Mouse (Mus musculus) limb, embryonic 14.5 days (tissue): ENCODE results near the gene Gm49388. TPM values are rescaled to one million over a fixed set of nuclear protein-coding genes. Genes with fewer than 3 reads are reported as not detected.

ENCODE experiments used
- ATAC-seq: fragments of 200-750 bp; cut with Nextera tagmentation; 2 replicates; pipeline ENCODE4 v1.8.0; 2017; ENCODE audit warnings: low read depth, moderate number of reproducible peaks, moderate TSS enrichment; ENCODE audit not compliant: low FRiP score
- DNase-seq: peaks from one replicate; pipeline ENCODE4 v3.0.0-alpha.2; 2015; ENCODE audit warnings: low spot score
- H3K27ac ChIP-seq: fragments of 300-500 bp; sonication (generic); replicated peaks from 2 replicates; pipeline ENCODE4 v1.5.1; 2014; ENCODE audit warnings: low read depth, mild to moderate bottlenecking, low read length, moderate library complexity, mixed read lengths
- H3K27me3 ChIP-seq: fragments of 300-500 bp; sonication (generic); 2 replicates; pipeline ENCODE4 v1.6.1; 2014; ENCODE audit warnings: low read length, mixed read lengths; ENCODE audit not compliant: control insufficient read depth, insufficient read depth
- H3K36me3 ChIP-seq: fragments of 300-500 bp; sonication (generic); 2 replicates; pipeline ENCODE4 v1.6.1; 2014; ENCODE audit warnings: mild to moderate bottlenecking, low read length, moderate library complexity, mixed read lengths; ENCODE audit not compliant: control insufficient read depth, insufficient read depth
- H3K4me1 ChIP-seq: fragments of 300-500 bp; sonication (generic); 2 replicates; pipeline ENCODE4 v1.6.1; 2014; ENCODE audit warnings: antibody characterized with exemption, low read length, mixed read lengths; ENCODE audit not compliant: control insufficient read depth, insufficient read depth
- H3K4me2 ChIP-seq: fragments of 300-500 bp; sonication (generic); replicated peaks from 2 replicates; pipeline ENCODE4 v1.6.1; 2014; ENCODE audit warnings: low read depth, mild to moderate bottlenecking, low read length, moderate library complexity; ENCODE audit not compliant: severe bottlenecking
- H3K4me3 ChIP-seq: fragments of 300-500 bp; sonication (generic); replicated peaks from 2 replicates; pipeline ENCODE4 v1.5.1; 2014; ENCODE audit warnings: low read length
- H3K9ac ChIP-seq: fragments of 300-500 bp; sonication (generic); 2 replicates; pipeline ENCODE4 v1.6.1; 2014; ENCODE audit warnings: mild to moderate bottlenecking, low read depth, low read length, moderate library complexity; ENCODE audit not compliant: severe bottlenecking
- H3K9me3 ChIP-seq: fragments of 300-500 bp; sonication (generic); 2 replicates; pipeline ENCODE4 v1.6.1; 2016; ENCODE audit warnings: low read length; ENCODE audit not compliant: control insufficient read depth
- POLR2A ChIP-seq: fragments of 200-500 bp; IDR thresholded peaks from 2 replicates; pipeline ENCODE4 v1.8.0; 2012; ENCODE audit warnings: inconsistent platforms, mild to moderate bottlenecking, moderate library complexity, borderline replicate concordance; ENCODE audit not compliant: insufficient read depth, insufficient read length; ENCODE audit errors: extremely low read depth
- WGBS: fragments of 180-500 bp; shearing (Covaris S2); extraction: QIAGEN DNeasy Blood & Tissue Kit; methylation state at CpG from one replicate; pipeline ENCODE4 v1.1.7; 2014; 5-methylcytosine and 5-hydroxymethylcytosine counted together
- polyA plus RNA-seq, 2 experiments: library from polyadenylated mRNA; depleted of rRNA in 1 of 2; stranded (reverse) in 1 of 2; unstranded in 1 of 2; fragments of >200 nt; fragmentation: Nextera tagmentation in 1 of 2; extraction: Ambion mirVana in 1 of 2; gene quantifications; 2 replicates each; pipeline versions ENCODE4 v1.2.1 to v1.2.3; 2012 to 2014

The Gm49388 gene
- polyA plus RNA-seq, 2 experiments = 0.44 TPM; not detected in 1

DNA sequence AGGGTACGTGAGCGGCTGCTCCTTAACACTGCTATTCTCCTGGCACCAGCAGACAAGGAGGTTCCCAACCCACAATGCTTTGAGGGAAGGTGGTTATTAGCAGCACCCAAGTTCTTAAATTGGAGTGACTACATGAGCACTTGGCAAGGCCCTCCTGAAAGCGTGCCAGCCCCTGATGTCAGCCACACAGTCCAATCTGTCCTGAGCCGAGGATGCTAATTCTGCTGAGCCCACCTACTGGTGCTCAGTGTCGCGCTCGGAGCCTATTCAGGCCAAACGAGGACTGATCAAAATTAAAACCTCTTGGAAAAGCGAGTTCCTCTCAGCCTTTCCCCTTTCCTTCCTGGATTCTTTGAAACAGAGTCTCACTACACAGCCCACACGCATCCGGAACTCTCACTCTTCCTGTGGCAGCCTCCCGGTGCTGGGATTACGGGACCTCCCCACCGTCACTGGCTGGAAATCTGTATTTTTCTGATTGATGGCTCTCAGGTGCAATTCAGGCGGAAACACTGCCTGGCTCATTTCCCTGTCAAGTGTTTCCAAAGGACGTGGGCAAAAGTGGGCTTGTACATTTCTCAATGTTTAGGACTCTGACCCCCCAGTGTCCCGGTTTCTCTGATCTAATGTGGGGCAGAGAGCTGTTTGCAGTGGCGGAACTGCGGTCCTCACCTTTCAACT is 29.0 kb downstream of the Gm49388 start:
- no peak overlapping the region for H3K27ac ChIP-seq
- no peak for ATAC-seq
- no peak for TF ChIP-seq POLR2A
- 78% methylated on average over 19 of the region's 19 CpGs for WGBS
- peaks cover 45% of the 10 kb centered on the region for H3K36me3 ChIP-seq
- no peak overlapping the region for H3K9ac ChIP-seq
- H3K4me3 ChIP-seq = no peak overlapping the region
- no peaks in the 10 kb centered on the region for H3K27me3 ChIP-seq
- DNase-seq = peak; percentile 5
- H3K4me1 ChIP-seq = no peaks in the 10 kb centered on the region
- no peaks in the 10 kb centered on the region for H3K9me3 ChIP-seq
- no peak overlapping the region for H3K4me2 ChIP-seq

DNA sequence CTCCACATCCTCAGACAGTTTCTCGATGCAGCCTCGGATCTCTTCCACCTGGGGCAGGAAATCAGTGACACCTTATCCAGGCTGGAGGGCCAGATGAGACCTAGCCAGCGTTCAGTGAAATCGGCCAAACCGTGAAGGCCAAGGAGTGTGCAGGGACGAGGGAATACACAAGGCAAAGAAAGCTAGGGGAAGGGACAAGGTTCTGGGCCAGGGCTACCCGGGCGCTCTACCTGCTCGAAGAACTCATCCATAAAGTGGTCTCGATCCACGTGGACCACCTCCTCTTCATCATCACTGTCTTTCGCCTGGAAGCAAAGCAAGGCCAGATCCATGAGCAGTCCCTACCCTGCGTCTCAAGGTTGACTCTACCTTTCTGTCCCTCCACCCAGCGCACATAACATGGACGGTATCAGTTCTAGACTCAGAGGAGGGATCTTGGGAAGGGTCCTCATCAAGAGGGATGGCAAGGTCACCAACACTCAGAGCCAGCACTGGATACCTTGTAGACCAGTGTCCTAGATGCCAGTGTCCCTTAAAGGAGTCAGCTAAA is 29.8 kb downstream of the Gm49388 start:
- Histone ChIP-seq H3K4me1 (no peaks in the 10 kb centered on the region), H3K9ac (no peak overlapping the region), H3K9me3 (no peaks in the 10 kb centered on the region), H3K36me3 (peaks cover 37% of the 10 kb centered on the region), H3K4me2 (no peak overlapping the region), H3K4me3 (no peak overlapping the region), H3K27me3 (no peaks in the 10 kb centered on the region), H3K27ac (no peak overlapping the region)
- 91% methylated on average over 15 of the region's 15 CpGs for WGBS
- ATAC-seq (no peak), DNase-seq (no peak)
- TF ChIP-seq POLR2A = no peak

DNA sequence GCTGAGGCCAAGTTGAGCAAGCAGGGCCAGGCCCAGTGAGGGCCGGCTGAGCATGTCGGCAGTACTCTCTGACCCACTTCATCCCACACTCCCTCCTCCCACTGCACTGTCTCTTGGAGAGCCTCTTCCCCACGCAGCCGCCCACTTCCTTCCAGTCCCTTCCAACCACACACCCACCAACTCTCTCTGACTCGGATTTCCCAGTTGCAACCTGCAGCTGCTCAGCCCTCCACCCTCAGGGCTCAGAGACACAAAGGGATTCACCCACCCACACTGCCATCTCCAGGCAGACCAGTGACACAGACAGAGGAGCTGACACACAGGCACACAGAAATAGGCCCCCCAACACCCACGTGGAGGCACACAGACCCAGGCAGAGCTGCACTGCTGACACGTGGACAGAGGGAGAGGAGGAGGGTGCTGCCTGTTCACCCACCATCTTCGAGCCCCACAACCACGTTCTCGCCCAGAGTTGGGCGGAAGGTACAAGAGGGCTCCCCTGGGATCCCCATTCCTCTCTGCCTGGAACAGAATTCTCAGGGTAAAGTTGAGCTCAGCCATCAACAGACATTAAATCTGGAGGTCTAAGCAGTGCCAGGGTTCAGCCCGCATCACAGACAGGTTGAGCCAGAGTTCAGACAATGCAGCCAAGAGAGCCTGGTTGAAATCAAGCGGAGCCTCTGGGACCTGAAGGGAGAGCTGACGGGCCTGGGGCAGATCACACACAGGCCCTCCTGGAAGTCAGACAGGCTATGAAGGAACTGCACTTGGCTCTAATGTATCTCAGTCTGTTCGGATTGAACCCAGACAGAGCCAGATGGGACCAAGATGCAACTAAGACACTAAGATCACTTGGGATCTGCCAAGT is 30.8 kb downstream of the Gm49388 start:
- 0 out of 2 replicates have a peak, but pooled peaks have one; percentile 60 for ATAC-seq
- Histone ChIP-seq H3K4me2 (no peak overlapping the region), H3K9me3 (no peaks in the 10 kb centered on the region), H3K27me3 (no peaks in the 10 kb centered on the region), H3K27ac (no peak overlapping the region), H3K4me1 (no peaks in the 10 kb centered on the region), H3K4me3 (no peak overlapping the region), H3K36me3 (peaks cover 28% of the 10 kb centered on the region), H3K9ac (no peak overlapping the region)
- DNase-seq = no peak
- WGBS = 64% methylated on average over 15 of the region's 15 CpGs
- TF ChIP-seq POLR2A = no peak

DNA sequence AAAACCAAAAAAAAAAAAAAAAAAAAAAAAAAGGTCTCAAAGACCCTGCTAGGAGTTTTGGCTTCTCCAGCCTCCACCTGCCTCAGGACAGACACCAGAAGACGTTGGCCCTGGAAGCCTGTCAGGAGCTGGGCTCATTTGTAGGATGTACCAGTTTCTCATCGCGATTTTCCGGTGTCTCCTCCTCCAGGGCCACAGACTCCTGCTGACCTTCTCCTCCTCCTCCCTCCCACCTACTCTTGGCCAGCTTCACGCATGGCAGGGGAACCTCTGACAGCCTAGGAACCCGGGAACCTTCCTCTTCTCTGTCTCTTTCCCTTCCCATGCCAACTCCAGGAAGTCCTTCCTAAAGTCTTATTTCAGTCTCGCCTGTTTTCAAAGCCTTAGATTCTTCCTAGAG is 31.6 kb downstream of the Gm49388 start:
- 73% methylated on average over 7 of the region's 7 CpGs for WGBS
- no peaks in the 10 kb centered on the region for H3K9me3 ChIP-seq
- no peak overlapping the region for H3K4me3 ChIP-seq
- no peaks in the 10 kb centered on the region; the same call in 1 of the 2 replicates for H3K4me1 ChIP-seq
- DNase-seq (no peak), ATAC-seq (no peak)
- H3K4me2 ChIP-seq = no peak overlapping the region
- H3K9ac ChIP-seq = no peak overlapping the region
- TF ChIP-seq POLR2A = no peak
- peaks cover 28% of the 10 kb centered on the region for H3K36me3 ChIP-seq
- no peaks in the 10 kb centered on the region for H3K27me3 ChIP-seq
- no peak overlapping the region for H3K27ac ChIP-seq

DNA sequence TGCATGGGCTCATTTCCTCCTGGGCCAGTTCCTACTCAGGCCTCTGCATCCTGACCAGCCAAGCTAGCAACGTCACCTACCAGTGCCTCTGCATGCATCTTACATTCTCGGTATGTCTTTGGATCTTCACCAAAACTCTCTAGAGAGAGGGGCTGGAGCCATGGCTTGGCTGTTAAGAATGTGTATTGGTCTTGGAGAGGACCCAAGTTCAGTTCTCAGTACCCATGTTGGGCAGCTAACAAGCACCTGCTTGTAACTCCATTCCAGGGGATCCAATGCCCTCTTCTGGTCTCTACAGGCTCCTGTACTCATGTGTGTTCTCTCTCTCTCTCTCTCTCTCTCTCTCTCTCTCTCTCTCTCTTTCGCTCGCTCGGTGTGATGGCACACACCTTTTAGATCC is 32.4 kb downstream of the Gm49388 start:
- 95% methylated on average over 5 of the region's 5 CpGs for WGBS
- no peak overlapping the region for H3K9ac ChIP-seq
- H3K27me3 ChIP-seq = no peaks in the 10 kb centered on the region
- peaks cover 28% of the 10 kb centered on the region for H3K36me3 ChIP-seq
- peaks cover 6% of the 10 kb centered on the region; the same call in 1 of the 2 replicates for H3K4me1 ChIP-seq
- H3K4me3 ChIP-seq = no peak overlapping the region
- H3K9me3 ChIP-seq = no peaks in the 10 kb centered on the region
- no peak for TF ChIP-seq POLR2A
- H3K4me2 ChIP-seq = no peak overlapping the region
- ATAC-seq (no peak), DNase-seq (no peak)
- no peak overlapping the region for H3K27ac ChIP-seq
